9 mouse cellular contexts compared by ENCODE assay signal in genomic region chr9:99449886-99450647, GRCm38 (mm10). TPM values are rescaled to one million over a fixed set of nuclear protein-coding genes. Genes with fewer than 3 reads are reported as not detected.
DNase-seq lines count a peak whose midpoint lies in the region; TF ChIP-seq lines count a peak whose summit lies in the region.
"Had no signal": no experiment of that assay in that cellular context is flagged by ENCODE, and none has a peak within 500 bp of the region (broad histone marks: within the 10 kb centered on the region; RNA-seq: fewer than 3 reads in every experiment).

No protein-coding gene starts in this region.

- TF ChIP-seq POLR2A in cortical plate, adult 2 months (IDR thresholded peaks at IDR 0.05; ENCODE audit: extremely low read depth, insufficient read depth, low read length) = no peak

- intact Hi-C loops in left cerebral cortex, postnatal 25 days (cut with DNase I) = loop anchor here (2.0 to 10.0 kb wide), 4 partner anchors 207 to 835 kb away; partner anchors contain the start of genes Cep70 and Faim

- H3K27me3 ChIP-seq in limb, embryonic 10.5 days (ENCODE audit: low read depth, poor library complexity, severe bottlenecking) = peaks cover 26% of the 10 kb centered on the region

- no peak overlapping the region for H3K4me3 ChIP-seq in cortical plate, adult 2 months (ENCODE audit: insufficient read depth, low read length)
- H3K4me3 ChIP-seq in limb, embryonic 10.5 days = no peak overlapping the region

- DNase-seq in adrenal gland, postnatal 14 days = peak; percentile 53
- DNase-seq in adrenal gland, adult 18-20 months (ENCODE audit: low spot score in 2 of 2) = no peak
- DNase-seq in left cerebral cortex, postnatal 25 days (ENCODE audit: low spot score in 2 of 2) = peak; percentile 48 to 73
- DNase-seq in left cerebral cortex, adult 8-10 months (ENCODE audit: low spot score in 2 of 2) = no peak
- DNase-seq in mesoderm, embryonic 11.5 days (ENCODE audit: low read depth, low spot score) = peak; percentile 39
- DNase-seq in right cerebral cortex, postnatal 25 days = no peak
- no peak for DNase-seq in limb, embryonic 10.5 days (ENCODE audit: low spot score)

- TF ChIP-seq CTCF in cortical plate, adult 2 months (IDR thresholded peaks at IDR 0.05; ENCODE audit: extremely low read depth, insufficient read depth, low read length) = peak; percentile 71

- H3K36me3 ChIP-seq in limb, embryonic 10.5 days = no peaks in the 10 kb centered on the region

- WGBS in limb, embryonic 10.5 days = 42% methylated on average over 9 of the region's 9 CpGs

- H3K4me1 ChIP-seq in cortical plate, adult 2 months (ENCODE audit: control insufficient read depth, insufficient read depth, low read length) = no peaks in the 10 kb centered on the region
- H3K4me1 ChIP-seq in limb, embryonic 10.5 days = peaks cover 11% of the 10 kb centered on the region

- H3K9me3 ChIP-seq in limb, embryonic 10.5 days (replicated peaks) = no peaks in the 10 kb centered on the region

- H3K27ac ChIP-seq in cortical plate, adult 2 months (ENCODE audit: insufficient read depth, low read length) = no peak overlapping the region
- H3K27ac ChIP-seq in limb, embryonic 10.5 days = no peak overlapping the region
- H3K27ac ChIP-seq: macrophage had no signal

RNA-seq across cellular contexts. Expression of gene Nme9, which starts 1.2 kb away (rescaled TPM):
- total RNA-seq in adrenal gland, postnatal 14 days (2021) = not detected in 2 replicates
- total RNA-seq in adrenal gland, adult 18-20 months (2021) = not detected
- not detected for total RNA-seq in left cerebral cortex, postnatal 25 days (2021)
- total RNA-seq in left cerebral cortex, adult 8-10 months (2022) = under 1 TPM in 3 of 4 experiments, not detected in 1; 0.37 to 0.72 (median 0.44) TPM
- polyA plus RNA-seq in cortical plate, adult 2 months (2012; rRNA removed) = 0.08 and 0.56 TPM in 2 replicates
- polyA plus RNA-seq in limb, embryonic 10.5 days (2016; fragmentation: Nextera tagmentation; extraction: Ambion mirVana) = not detected in 2 replicates
- polyA plus RNA-seq: macrophage had no signal

RNA-seq across cellular contexts. Expression of gene Mras, which starts 12.9 kb away (rescaled TPM):
- total RNA-seq in adrenal gland, postnatal 14 days (2021) = 39.2 and 40.7 TPM in 2 replicates
- total RNA-seq in adrenal gland, adult 18-20 months (2021) = 10 to 100 TPM; 59.9 to 92.3 TPM
- total RNA-seq in left cerebral cortex, postnatal 25 days (2021) = 100 to 1,000 TPM; 171 TPM
- 100 to 1,000 TPM; 140 to 166 (median 153) TPM for total RNA-seq in left cerebral cortex, adult 8-10 months (2022)
- 176 and 178 TPM in 2 replicates for polyA plus RNA-seq in cortical plate, adult 2 months (2012; rRNA removed)
- 8.8 and 11.9 TPM in 2 replicates for polyA plus RNA-seq in limb, embryonic 10.5 days (2016; fragmentation: Nextera tagmentation; extraction: Ambion mirVana)

Comparison
In these comparisons a context has a peak if more than half of its experiments do, and no peak if none do; other contexts are left out.
1. DNase-seq: peak in adrenal gland, postnatal 14 days (single experiment), left cerebral cortex, postnatal 25 days (2 of 2) and mesoderm, embryonic 11.5 days (single experiment); none in adrenal gland, adult 18-20 months (0 of 2), left cerebral cortex, adult 8-10 months (0 of 2), right cerebral cortex, postnatal 25 days (single experiment) and limb, embryonic 10.5 days (single experiment).